In genomic region chr2:22620534-22620933, GRCm38 (mm10) we compare ENCODE assay signal across 17 mouse cellular contexts. TPM values are rescaled to one million over a fixed set of nuclear protein-coding genes. Genes with fewer than 3 reads are reported as not detected.
DNase-seq lines count a peak whose midpoint lies in the region; ATAC-seq lines count a peak whose summit lies in the region.
"Had no signal": no experiment of that assay in that cellular context is flagged by ENCODE, and none has a peak within 500 bp of the region (broad histone marks: within the 10 kb centered on the region; RNA-seq: fewer than 3 reads in every experiment).

No protein-coding gene starts in this region.

- peak; percentile 33 to 34 for DNase-seq in right cerebral cortex, postnatal 10 days (ENCODE audit: low spot score in 2 of 2)
- DNase-seq in right cerebral cortex, adult 2 months (ENCODE audit: low spot score in 2 of 2) = no peak
- peak; percentile 46 for DNase-seq in retina, embryonic 14.5 days (ENCODE audit: low spot score)
- no peak for DNase-seq in layer of hippocampus, adult 8-10 months (ENCODE audit: low spot score in 2 of 2)
- no peak for DNase-seq in liver
- DNase-seq in ovary, postnatal 10 days (ENCODE audit: low spot score) = no peak
- DNase-seq: adrenal gland, postnatal 25 days; cerebellum, adult 11 months; heart, postnatal 36 days; kidney, adult 9 months; layer of hippocampus, adult 9-11 months had no signal

- WGBS in forebrain, embryonic 15.5 days = 5% methylated on average over 7 of the region's 7 CpGs
- 3% methylated on average over 7 of the region's 7 CpGs for WGBS in midbrain, embryonic 13.5 days

- peak; percentile 21; the same call in 1 of the 2 replicates for ATAC-seq in forebrain, embryonic 15.5 days (replicated peaks)
- no peak for ATAC-seq in midbrain, embryonic 13.5 days

- peaks cover 18% of the 10 kb centered on the region for H3K27me3 ChIP-seq in forebrain, embryonic 15.5 days
- peaks cover 76% of the 10 kb centered on the region for H3K27me3 ChIP-seq in midbrain, embryonic 13.5 days

- H3K9me3 ChIP-seq in forebrain, embryonic 15.5 days = no peaks in the 10 kb centered on the region
- H3K9me3 ChIP-seq in midbrain, embryonic 13.5 days = no peaks in the 10 kb centered on the region
- H3K9me3 ChIP-seq: embryonic facial prominence, embryonic 13.5 days; lung, embryonic 15.5 days had no signal

- peak overlapping the region; percentile 82 for H3K4me2 ChIP-seq in forebrain, embryonic 15.5 days (replicated peaks)
- H3K4me2 ChIP-seq in midbrain, embryonic 13.5 days (replicated peaks) = peak overlapping the region; percentile 77
- H3K4me2 ChIP-seq: embryonic facial prominence, embryonic 13.5 days; limb, embryonic 13.5 days; lung, embryonic 15.5 days had no signal

- peak overlapping the region; percentile 56 for H3K4me3 ChIP-seq in forebrain, embryonic 15.5 days
- H3K4me3 ChIP-seq in midbrain, embryonic 13.5 days (replicated peaks) = peak overlapping the region; percentile 56
- H3K4me3 ChIP-seq: embryonic facial prominence, embryonic 13.5 days; limb, embryonic 13.5 days; lung, embryonic 15.5 days had no signal

- no peaks in the 10 kb centered on the region for H3K36me3 ChIP-seq in forebrain, embryonic 15.5 days
- no peaks in the 10 kb centered on the region for H3K36me3 ChIP-seq in midbrain, embryonic 13.5 days
- H3K36me3 ChIP-seq: embryonic facial prominence, embryonic 13.5 days; limb, embryonic 13.5 days; lung, embryonic 15.5 days had no signal

- H3K27ac ChIP-seq in forebrain, embryonic 15.5 days (replicated peaks) = peak overlapping the region; percentile 98
- peak overlapping the region; percentile 97 for H3K27ac ChIP-seq in midbrain, embryonic 13.5 days
- H3K27ac ChIP-seq: embryonic facial prominence, embryonic 13.5 days; limb, embryonic 13.5 days; lung, embryonic 15.5 days had no signal

- H3K4me1 ChIP-seq in forebrain, embryonic 15.5 days = peaks cover 56% of the 10 kb centered on the region
- H3K4me1 ChIP-seq in midbrain, embryonic 13.5 days (replicated peaks) = peaks cover 48% of the 10 kb centered on the region

- H3K9ac ChIP-seq in forebrain, embryonic 15.5 days (replicated peaks) = peak overlapping the region; percentile 70
- peak overlapping the region; percentile 80; the same call in 1 of the 2 replicates for H3K9ac ChIP-seq in midbrain, embryonic 13.5 days (replicated peaks)
- H3K9ac ChIP-seq: embryonic facial prominence, embryonic 13.5 days; limb, embryonic 13.5 days; lung, embryonic 15.5 days had no signal

RNA-seq across cellular contexts. Expression of gene Gad2, which starts 1.5 kb away (rescaled TPM):
- polyA plus RNA-seq in forebrain, embryonic 15.5 days (2015; fragmentation: Nextera tagmentation; extraction: Ambion mirVana) = 70.0 and 78.2 TPM in 2 replicates
- 84.0 and 90.6 TPM in 2 replicates for polyA plus RNA-seq in midbrain, embryonic 13.5 days (2015; fragmentation: Nextera tagmentation; extraction: Ambion mirVana)
- 10 to 100 TPM; 71.6 to 92.9 (median 83.0) TPM for total RNA-seq in layer of hippocampus, adult 8-10 months (2022)
- total RNA-seq: adrenal gland, postnatal 25 days; heart, adult 8-10 months; heart, postnatal 36 days had no signal

Comparison
In these comparisons a context has a peak if more than half of its experiments do, and no peak if none do; other contexts are left out.
1. DNase-seq: peak in right cerebral cortex, postnatal 10 days (2 of 2) and retina, embryonic 14.5 days (single experiment); none in right cerebral cortex, adult 2 months (0 of 2), layer of hippocampus, adult 8-10 months (0 of 2), liver (single experiment) and ovary, postnatal 10 days (single experiment).